Mouse (Mus musculus): Measurements from ENCODE around the gene Skap1.

- TF ChIP-seq POLR2A (IDR thresholded peaks at IDR 0.05; ENCODE audit: borderline replicate concordance, insufficient read depth, low read length) (no peak), CTCF (IDR thresholded peaks at IDR 0.05; ENCODE audit: borderline replicate concordance, insufficient read depth, low read depth, low read length) (no peak)
These were observed 32.5 kb upstream of the Skap1 start for GRCm38 (mm10) chr11:96431871-96432270.
